Mouse (Mus musculus): ENCODE measurements around the gene Rars. TPM values are rescaled to one million over a fixed set of nuclear protein-coding genes. Genes with fewer than 3 reads are reported as not detected.
A peak's percentile ranks its signal among the peaks of the same experiment; 100 is the strongest.
"Not testable (repeated sequence)": the region's sequence is repeated elsewhere in the genome, so short reads cannot be mapped to it uniquely, and the experiment has no call there.

Rars gene
- polyA plus RNA-seq, 1 experiment from 2014 or later: 97.2 TPM

GRCm38 (mm10) chr11:35798874-35799273 is 35.4 kb downstream of the Rars start, which contains the start of gene Fbll1:
Gene Fbll1, minus strand, starts transcription at chr11:35798884.
- Histone ChIP-seq H3K36me3 (ENCODE audit: insufficient read depth, low read length) (no peaks in the 10 kb centered on the region), H3K9ac (replicated peaks; ENCODE audit: low read length) (no peak within 1 kb of the TSS), H3K4me2 (replicated peaks; ENCODE audit: low read depth, low read length) (peak within 1 kb of the TSS; percentile 50), H3K27me3 (ENCODE audit: insufficient read depth, low read length) (peaks cover 43% of the 10 kb centered on the region), H3K27ac (ENCODE audit: low read length) (no peak within 1 kb of the TSS), H3K9me3 (ENCODE audit: low read length) (no peaks in the 10 kb centered on the region), H3K4me3 (ENCODE audit: low read length) (peak within 1 kb of the TSS; percentile 36), H3K4me1 (ENCODE audit: insufficient read depth, low read length) (peaks cover 13% of the 10 kb centered on the region; the same call in 1 of the 2 replicates)
- WGBS: 15% methylated on average over 11 of the region's 11 CpGs
- no peak for ATAC-seq (ENCODE audit: low FRiP score, low TSS enrichment)

DNA sequence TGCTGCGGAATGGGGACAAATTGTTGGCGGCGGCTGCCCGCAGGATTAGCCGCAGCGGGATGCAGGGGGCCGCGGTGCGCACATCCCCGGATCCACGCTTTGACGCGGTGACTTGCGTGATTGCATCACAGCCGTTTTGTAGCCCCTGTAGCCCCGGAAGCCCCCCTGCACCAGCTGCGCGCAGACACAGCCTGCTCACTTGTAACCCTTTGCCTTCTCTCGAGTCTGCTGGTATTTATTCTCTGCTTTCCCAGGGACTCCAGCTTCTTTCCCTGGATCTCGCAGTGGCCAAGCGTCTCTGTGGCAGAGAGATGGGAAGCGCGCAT is 35.8 kb downstream of the Rars start:
- Histone ChIP-seq H3K4me2 (replicated peaks; ENCODE audit: low read depth, low read length) (peak overlapping the region; percentile 50), H3K4me3 (ENCODE audit: low read length) (peak overlapping the region; percentile 36), H3K36me3 (ENCODE audit: insufficient read depth, low read length) (no peaks in the 10 kb centered on the region), H3K9me3 (ENCODE audit: low read length) (no peaks in the 10 kb centered on the region), H3K9ac (replicated peaks; ENCODE audit: low read length) (no peak overlapping the region), H3K27me3 (ENCODE audit: insufficient read depth, low read length) (peaks cover 43% of the 10 kb centered on the region), H3K4me1 (ENCODE audit: insufficient read depth, low read length) (peaks cover 13% of the 10 kb centered on the region; the same call in 1 of the 2 replicates), H3K27ac (ENCODE audit: low read length) (no peak overlapping the region)
- WGBS: 3% methylated on average over 23 of the region's 23 CpGs
- no peak for ATAC-seq (ENCODE audit: low FRiP score, low TSS enrichment)

- Histone ChIP-seq H3K27ac (ENCODE audit: low read length) (no peak overlapping the region), H3K4me2 (replicated peaks; ENCODE audit: low read depth, low read length) (peak overlapping the region; percentile 50), H3K27me3 (ENCODE audit: insufficient read depth, low read length) (peaks cover 43% of the 10 kb centered on the region), H3K9ac (replicated peaks; ENCODE audit: low read length) (no peak overlapping the region), H3K36me3 (ENCODE audit: insufficient read depth, low read length) (no peaks in the 10 kb centered on the region), H3K4me3 (ENCODE audit: low read length) (peak overlapping the region; percentile 36), H3K4me1 (ENCODE audit: insufficient read depth, low read length) (peaks cover 13% of the 10 kb centered on the region; the same call in 1 of the 2 replicates), H3K9me3 (ENCODE audit: low read length) (no peaks in the 10 kb centered on the region)
- no peak for ATAC-seq (ENCODE audit: low FRiP score, low TSS enrichment)
- 3% methylated on average over 64 of the region's 86 CpGs for WGBS
Measured at GRCm38 (mm10) chr11:35797751-35798494, 36.4 kb downstream of the Rars start.

DNA sequence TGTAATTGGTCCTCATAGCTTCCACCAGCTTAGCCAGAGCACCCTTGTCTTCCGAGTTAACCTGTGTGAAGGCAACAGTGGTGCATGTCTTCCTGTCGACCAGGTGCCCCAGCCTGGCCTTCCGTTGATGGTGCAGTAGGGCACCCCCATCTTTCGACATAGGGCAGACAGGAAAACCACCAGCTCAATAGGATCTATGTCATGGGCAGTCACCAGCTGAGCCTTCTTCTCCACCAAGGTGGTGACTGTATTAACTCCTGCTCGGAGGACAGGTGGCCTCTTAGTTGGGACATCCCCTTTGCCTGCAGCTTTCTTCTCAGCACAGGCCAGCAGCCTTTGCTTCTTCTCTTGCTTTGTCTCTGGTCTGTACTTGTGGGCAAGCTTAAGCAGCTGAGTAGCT is 41.5 kb downstream of the Rars start:
- not testable (repeated sequence) for H3K4me3 ChIP-seq (ENCODE audit: low read length); H3K9ac ChIP-seq (replicated peaks; ENCODE audit: low read length); H3K36me3 ChIP-seq (ENCODE audit: insufficient read depth, low read length); ATAC-seq (ENCODE audit: low FRiP score, low TSS enrichment); H3K4me1 ChIP-seq (ENCODE audit: insufficient read depth, low read length); H3K27ac ChIP-seq (ENCODE audit: low read length); H3K4me2 ChIP-seq (replicated peaks; ENCODE audit: low read depth, low read length); H3K9me3 ChIP-seq (ENCODE audit: low read length)
- WGBS: 83% methylated on average over 5 of the region's 5 CpGs
- H3K27me3 ChIP-seq (ENCODE audit: insufficient read depth, low read length): peaks cover 27% of the 10 kb centered on the region

DNA sequence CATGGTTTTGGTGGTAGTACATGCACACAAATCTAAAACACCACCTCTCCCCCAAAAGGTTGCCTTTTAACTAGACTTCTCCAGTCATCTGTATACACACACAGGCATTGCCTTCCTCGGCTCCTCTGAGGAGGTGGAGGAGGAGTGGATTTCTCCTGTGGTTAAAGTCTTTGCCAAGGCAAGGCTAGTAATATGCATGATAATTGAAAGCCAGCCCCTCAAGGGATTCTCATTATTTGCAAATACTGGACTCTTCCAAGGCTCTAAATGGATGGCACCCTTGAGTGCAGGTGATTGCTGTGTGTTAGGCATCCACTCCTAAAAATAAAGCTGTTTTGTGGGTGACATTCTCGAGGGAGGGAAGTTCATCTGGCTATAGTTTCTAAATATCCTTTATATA is 45.9 kb downstream of the Rars start:
- no peak overlapping the region for H3K9ac ChIP-seq (replicated peaks; ENCODE audit: low read length)
- H3K4me2 ChIP-seq (replicated peaks; ENCODE audit: low read depth, low read length): no peak overlapping the region
- ATAC-seq (ENCODE audit: low FRiP score, low TSS enrichment): no peak
- H3K9me3 ChIP-seq (ENCODE audit: low read length): 0 out of 2 replicates have a peak, but pooled peaks cover 5% of the 10 kb centered on the region
- WGBS: 88% methylated on average over 2 of the region's 2 CpGs
- H3K27ac ChIP-seq (ENCODE audit: low read length): no peak overlapping the region
- H3K27me3 ChIP-seq (ENCODE audit: insufficient read depth, low read length): no peaks in the 10 kb centered on the region
- no peaks in the 10 kb centered on the region for H3K4me1 ChIP-seq (ENCODE audit: insufficient read depth, low read length)
- H3K4me3 ChIP-seq (ENCODE audit: low read length): no peak overlapping the region
- H3K36me3 ChIP-seq (ENCODE audit: insufficient read depth, low read length): peaks cover 33% of the 10 kb centered on the region

DNA sequence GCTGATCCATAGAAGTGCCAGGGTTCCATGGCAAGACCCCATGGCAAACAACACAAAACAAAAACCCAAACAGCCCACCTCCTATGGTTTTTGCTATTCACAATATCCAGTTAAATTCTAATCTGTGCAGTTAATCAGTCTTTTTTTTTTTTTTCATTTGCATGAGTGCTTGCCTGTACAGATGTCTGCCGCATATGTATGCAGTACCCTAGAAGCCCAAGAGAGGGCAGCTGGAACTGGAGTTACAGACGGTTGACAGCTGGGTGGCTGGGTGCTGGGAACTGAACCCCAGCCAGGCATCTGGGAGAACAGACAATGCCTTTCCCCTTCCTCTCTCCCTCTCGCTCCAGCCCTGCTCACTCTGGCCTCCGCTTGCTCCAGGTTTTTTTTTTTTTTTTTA is 49.8 kb downstream of the Rars start:
- H3K9me3 ChIP-seq (ENCODE audit: low read length): 0 out of 2 replicates have a peak, but pooled peaks cover 5% of the 10 kb centered on the region
- H3K36me3 ChIP-seq (ENCODE audit: insufficient read depth, low read length): peaks cover 47% of the 10 kb centered on the region
- no peaks in the 10 kb centered on the region for H3K4me1 ChIP-seq (ENCODE audit: insufficient read depth, low read length)
- H3K4me2 ChIP-seq (replicated peaks; ENCODE audit: low read depth, low read length): no peak overlapping the region
- ATAC-seq (ENCODE audit: low FRiP score, low TSS enrichment): no peak
- no peaks in the 10 kb centered on the region for H3K27me3 ChIP-seq (ENCODE audit: insufficient read depth, low read length)
- H3K9ac ChIP-seq (replicated peaks; ENCODE audit: low read length): no peak overlapping the region
- 93% methylated on average over 4 of the region's 4 CpGs for WGBS
- H3K27ac ChIP-seq (ENCODE audit: low read length): no peak overlapping the region
- H3K4me3 ChIP-seq (ENCODE audit: low read length): no peak overlapping the region

GRCm38 (mm10) chr11:35784002-35784401 is 50.3 kb downstream of the Rars start:
- no peak for ATAC-seq (ENCODE audit: low FRiP score, low TSS enrichment)
- Histone ChIP-seq H3K27ac (ENCODE audit: low read length) (no peak overlapping the region), H3K9ac (replicated peaks; ENCODE audit: low read length) (no peak overlapping the region), H3K4me2 (replicated peaks; ENCODE audit: low read depth, low read length) (no peak overlapping the region), H3K4me1 (ENCODE audit: insufficient read depth, low read length) (no peaks in the 10 kb centered on the region), H3K9me3 (ENCODE audit: low read length) (0 out of 2 replicates have a peak, but pooled peaks cover 5% of the 10 kb centered on the region), H3K27me3 (ENCODE audit: insufficient read depth, low read length) (no peaks in the 10 kb centered on the region), H3K36me3 (ENCODE audit: insufficient read depth, low read length) (peaks cover 52% of the 10 kb centered on the region), H3K4me3 (ENCODE audit: low read length) (no peak overlapping the region)
- WGBS: 87% methylated on average over 3 of the region's 3 CpGs

GRCm38 (mm10) chr11:35783038-35783437 is 51.3 kb downstream of the Rars start:
- H3K9me3 ChIP-seq (ENCODE audit: low read length): 0 out of 2 replicates have a peak, but pooled peaks cover 5% of the 10 kb centered on the region
- no peak overlapping the region for H3K27ac ChIP-seq (ENCODE audit: low read length)
- H3K4me3 ChIP-seq (ENCODE audit: low read length): no peak overlapping the region
- H3K4me1 ChIP-seq (ENCODE audit: insufficient read depth, low read length): no peaks in the 10 kb centered on the region
- WGBS: 90% methylated on average over 5 of the region's 5 CpGs
- ATAC-seq (ENCODE audit: low FRiP score, low TSS enrichment): no peak
- no peak overlapping the region for H3K4me2 ChIP-seq (replicated peaks; ENCODE audit: low read depth, low read length)
- H3K27me3 ChIP-seq (ENCODE audit: insufficient read depth, low read length): no peaks in the 10 kb centered on the region
- no peak overlapping the region for H3K9ac ChIP-seq (replicated peaks; ENCODE audit: low read length)
- peaks cover 61% of the 10 kb centered on the region for H3K36me3 ChIP-seq (ENCODE audit: insufficient read depth, low read length)

DNA sequence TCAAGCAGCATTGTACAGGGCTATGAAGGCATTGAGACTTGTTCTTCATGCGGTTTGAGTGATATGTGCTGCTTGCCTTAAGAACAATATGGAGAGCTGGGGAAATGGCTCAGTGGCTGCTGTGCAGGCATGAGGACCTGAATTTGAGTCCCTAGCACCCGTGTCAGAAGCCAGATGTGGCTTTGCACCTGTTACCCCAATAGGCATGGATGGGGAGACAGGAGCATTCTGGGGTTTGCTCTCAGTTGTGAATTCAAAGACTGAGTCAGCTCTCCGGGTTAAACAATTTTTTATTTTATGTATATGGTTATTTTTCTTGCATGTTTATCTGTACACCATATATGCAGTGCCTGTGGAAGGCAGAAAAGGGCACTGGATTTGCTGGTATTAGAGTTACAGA is 51.9 kb downstream of the Rars start:
- no peaks in the 10 kb centered on the region for H3K4me1 ChIP-seq (ENCODE audit: insufficient read depth, low read length)
- H3K4me3 ChIP-seq (ENCODE audit: low read length): no peak overlapping the region
- peaks cover 62% of the 10 kb centered on the region for H3K36me3 ChIP-seq (ENCODE audit: insufficient read depth, low read length)
- no peak overlapping the region for H3K4me2 ChIP-seq (replicated peaks; ENCODE audit: low read depth, low read length)
- H3K9ac ChIP-seq (replicated peaks; ENCODE audit: low read length): no peak overlapping the region
- WGBS: 96% methylated on average over 3 of the region's 3 CpGs
- 0 out of 2 replicates have a peak, but pooled peaks cover 5% of the 10 kb centered on the region for H3K9me3 ChIP-seq (ENCODE audit: low read length)
- no peak overlapping the region for H3K27ac ChIP-seq (ENCODE audit: low read length)
- ATAC-seq (ENCODE audit: low FRiP score, low TSS enrichment): no peak
- no peaks in the 10 kb centered on the region for H3K27me3 ChIP-seq (ENCODE audit: insufficient read depth, low read length)

DNA sequence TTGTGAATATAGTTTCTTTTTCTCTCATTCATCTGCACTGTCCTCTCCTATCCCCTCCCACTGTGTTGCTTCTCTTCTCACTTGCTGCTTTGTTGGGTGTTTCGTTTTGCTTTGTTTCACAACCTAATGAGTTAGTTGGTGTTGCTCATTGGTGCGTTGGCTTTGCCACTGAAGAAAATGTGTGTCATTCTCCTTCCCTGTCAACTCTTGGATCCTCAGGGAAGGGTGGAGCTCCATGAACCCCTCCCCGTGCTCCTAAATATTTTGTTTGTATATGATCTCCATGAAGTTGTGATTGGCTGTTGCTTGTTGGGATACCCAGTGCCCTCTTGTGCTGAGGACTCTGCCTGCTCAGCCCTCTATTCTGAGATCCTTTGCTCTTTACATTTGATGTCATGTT is 54.0 kb downstream of the Rars start:
- H3K4me2 ChIP-seq (replicated peaks; ENCODE audit: low read depth, low read length): no peak overlapping the region
- no peak for ATAC-seq (ENCODE audit: low FRiP score, low TSS enrichment)
- H3K27me3 ChIP-seq (ENCODE audit: insufficient read depth, low read length): no peaks in the 10 kb centered on the region
- H3K9me3 ChIP-seq (ENCODE audit: low read length): 0 out of 2 replicates have a peak, but pooled peaks cover 5% of the 10 kb centered on the region
- no peaks in the 10 kb centered on the region for H3K4me1 ChIP-seq (ENCODE audit: insufficient read depth, low read length)
- 83% methylated on average over 3 of the region's 3 CpGs for WGBS
- peaks cover 69% of the 10 kb centered on the region for H3K36me3 ChIP-seq (ENCODE audit: insufficient read depth, low read length)
- H3K4me3 ChIP-seq (ENCODE audit: low read length): no peak overlapping the region
- H3K27ac ChIP-seq (ENCODE audit: low read length): no peak overlapping the region
- H3K9ac ChIP-seq (replicated peaks; ENCODE audit: low read length): no peak overlapping the region
